Mouse (Mus musculus) heart, embryonic 14.5 days (tissue): Measurements from ENCODE around the gene Lpin2. TPM values are rescaled to one million over a fixed set of nuclear protein-coding genes. Genes with fewer than 3 reads are reported as not detected.
A peak's percentile ranks its signal among the peaks of the same experiment; 100 is the strongest.

Source experiments
- ATAC-seq: fragments of 200-750 bp; cut with Nextera tagmentation; 2 replicates; pipeline ENCODE4 v1.8.0; 2017; ENCODE audit warnings: low read depth, moderate TSS enrichment; ENCODE audit not compliant: insufficient number of reproducible peaks, insufficient read depth, low FRiP score
- H3K27ac ChIP-seq, 2 experiments: fragments of 200-500 bp in 1 of 2; fragments of 300-500 bp in 1 of 2; sonication (generic) in 1 of 2; replicated peaks in 1 of 2; 2 replicates each; pipeline ENCODE4 v1.5.1; 2012 to 2014; ENCODE audit warnings: low read depth in 2 of 2, low read length in 2 of 2, control low read depth in 1 of 2, mild to moderate bottlenecking in 1 of 2, mixed read lengths in 1 of 2; ENCODE audit not compliant: control insufficient read depth in 1 of 2, insufficient read depth in 1 of 2
- H3K27me3 ChIP-seq: fragments of 300-500 bp; sonication (generic); 2 replicates; pipeline ENCODE4 v1.6.1; 2014; ENCODE audit warnings: mild to moderate bottlenecking, low read length, control low read depth; ENCODE audit not compliant: control insufficient read depth, insufficient read depth
- H3K36me3 ChIP-seq: fragments of 300-500 bp; sonication (generic); 2 replicates; pipeline ENCODE4 v1.6.1; 2014; ENCODE audit warnings: mild to moderate bottlenecking, control low read depth, low read length, mixed read lengths; ENCODE audit not compliant: control insufficient read depth, insufficient read depth
- H3K4me1 ChIP-seq, 2 experiments: fragments of 200-500 bp in 1 of 2; fragments of 300-500 bp in 1 of 2; sonication (generic) in 1 of 2; 2 replicates each; pipeline ENCODE4 v1.6.1; 2012 to 2014; ENCODE audit warnings: low read length in 2 of 2, control low read depth in 1 of 2, mixed read lengths in 1 of 2; ENCODE audit not compliant: control insufficient read depth in 2 of 2, insufficient read depth in 2 of 2
- H3K4me2 ChIP-seq: fragments of 300-500 bp; sonication (generic); 2 replicates; pipeline ENCODE4 v1.6.1; 2014; ENCODE audit warnings: mild to moderate bottlenecking, low read length
- H3K4me3 ChIP-seq, 2 experiments: fragments of 200-500 bp in 1 of 2; fragments of 300-500 bp in 1 of 2; sonication (generic) in 1 of 2; 2 replicates each; pipeline ENCODE4 v1.5.1; 2012 to 2014; ENCODE audit warnings: low read length in 2 of 2, mild to moderate bottlenecking in 2 of 2, control low read depth in 1 of 2, low read depth in 1 of 2, moderate library complexity in 1 of 2; ENCODE audit not compliant: control insufficient read depth in 1 of 2, insufficient read depth in 1 of 2
- H3K9ac ChIP-seq: fragments of 300-500 bp; sonication (generic); 2 replicates; pipeline ENCODE4 v1.6.1; 2014; ENCODE audit warnings: mild to moderate bottlenecking, low read length
- H3K9me3 ChIP-seq: fragments of 300-500 bp; sonication (generic); 2 replicates; pipeline ENCODE4 v1.6.1; 2016; ENCODE audit warnings: low read length, control low read depth; ENCODE audit not compliant: control insufficient read depth
- WGBS: fragments of 180-500 bp; shearing (Covaris S2); extraction: QIAGEN DNeasy Blood & Tissue Kit; methylation state at CpG from one replicate; pipeline ENCODE4 v1.1.7; 2014; 5-methylcytosine and 5-hydroxymethylcytosine counted together
- polyA plus RNA-seq: library from polyadenylated mRNA; unstranded; fragments of >200 nt; fragmentation: Nextera tagmentation; extraction: Ambion mirVana; gene quantifications from 2 replicates; pipeline ENCODE4 v1.2.1, GENCODE M21; 2014

Lpin2 gene
- polyA plus RNA-seq: 15.2 and 15.5 TPM in 2 replicates

GRCm38 (mm10) chr17:71182211-71182721 lies at the start of gene Lpin2:
TSS of gene Lpin2 (plus strand) at chr17:71182560.
- WGBS: 20% methylated on average over 6 of the region's 6 CpGs
- Histone ChIP-seq H3K4me3 (peak within 1 kb of the TSS; percentile 94 to 98), H3K9me3 (no peaks in the 10 kb centered on the region), H3K36me3 (no peaks in the 10 kb centered on the region), H3K27me3 (no peaks in the 10 kb centered on the region), H3K4me1 (peaks cover 23 to 30% of the 10 kb centered on the region in 2 experiments), H3K4me2 (peak within 1 kb of the TSS; percentile 93), H3K9ac (peak within 1 kb of the TSS; percentile 93), H3K27ac (peak within 1 kb of the TSS; percentile 40 to 86)
- ATAC-seq: no peak

GRCm38 (mm10) chr17:71132856-71133439 lies 49.4 kb upstream of the Lpin2 start:
- 89% methylated on average over 11 of the region's 11 CpGs for WGBS
- Histone ChIP-seq H3K9ac (no peak overlapping the region), H3K36me3 (peaks cover 1% of the 10 kb centered on the region)

GRCm38 (mm10) chr17:71134441-71134955 lies 47.9 kb upstream of the Lpin2 start:
- Histone ChIP-seq H3K27me3 (no peaks in the 10 kb centered on the region), H3K4me1 (peaks cover 5 to 6% of the 10 kb centered on the region in 2 experiments; a peak in 1 of 4 replicates), H3K4me3 (no peak overlapping the region), H3K9ac (no peak overlapping the region), H3K27ac (no peak overlapping the region), H3K9me3 (no peaks in the 10 kb centered on the region), H3K36me3 (no peaks in the 10 kb centered on the region), H3K4me2 (no peak overlapping the region)
- no peak for ATAC-seq
- 85% methylated on average over 3 of the region's 3 CpGs for WGBS

More at GRCm38 (mm10) chr17:71132856-71133439, 49.4 kb upstream of the Lpin2 start:
- no peak overlapping the region for H3K4me2 ChIP-seq
- H3K4me1 ChIP-seq: peaks cover 5 to 8% of the 10 kb centered on the region in 2 experiments; a peak in 1 of 4 replicates
- no peak overlapping the region for H3K4me3 ChIP-seq
- no peaks in the 10 kb centered on the region for H3K27me3 ChIP-seq
- no peaks in the 10 kb centered on the region for H3K9me3 ChIP-seq
- ATAC-seq: no peak
- no peak overlapping the region for H3K27ac ChIP-seq

- Histone ChIP-seq H3K4me3 (no peak overlapping the region), H3K4me1 (peaks cover under 1 to 4% of the 10 kb centered on the region in 2 experiments; a peak in 1 of 4 replicates), H3K27me3 (no peaks in the 10 kb centered on the region), H3K4me2 (no peak overlapping the region), H3K36me3 (no peaks in the 10 kb centered on the region), H3K9me3 (no peaks in the 10 kb centered on the region), H3K9ac (no peak overlapping the region), H3K27ac (no peak overlapping the region)
- 61% methylated on average over 5 of the region's 5 CpGs for WGBS
- no peak for ATAC-seq
Measured at GRCm38 (mm10) chr17:71135108-71135507, 47.3 kb upstream of the Lpin2 start.

- Histone ChIP-seq H3K36me3 (no peaks in the 10 kb centered on the region), H3K4me1 (peaks cover 0 to 3% of the 10 kb centered on the region in 2 experiments; a peak in 1 of 4 replicates), H3K4me2 (no peak overlapping the region), H3K4me3 (no peak overlapping the region), H3K27ac (no peak overlapping the region), H3K9ac (no peak overlapping the region), H3K27me3 (no peaks in the 10 kb centered on the region), H3K9me3 (no peaks in the 10 kb centered on the region)
- 85% methylated on average over 5 of the region's 5 CpGs for WGBS
- ATAC-seq: no peak
Measured at GRCm38 (mm10) chr17:71135866-71136265, 46.5 kb upstream of the Lpin2 start.

- H3K36me3 ChIP-seq: no peaks in the 10 kb centered on the region
- ATAC-seq: no peak
- no peaks in the 10 kb centered on the region for H3K27me3 ChIP-seq
- no peak overlapping the region for H3K4me2 ChIP-seq
- H3K4me3 ChIP-seq: no peak overlapping the region
- no peaks in the 10 kb centered on the region for H3K9me3 ChIP-seq
- no peak overlapping the region for H3K27ac ChIP-seq
- peaks cover 0 to 3% of the 10 kb centered on the region in 2 experiments; a peak in 1 of 4 replicates for H3K4me1 ChIP-seq
- 61% methylated on average over 16 of the region's 16 CpGs for WGBS
- H3K9ac ChIP-seq: no peak overlapping the region
Measured at GRCm38 (mm10) chr17:71136384-71137333, 45.7 kb upstream of the Lpin2 start.

- 76% methylated on average over 2 of the region's 2 CpGs for WGBS
- Histone ChIP-seq H3K4me3 (no peak overlapping the region), H3K27ac (no peak overlapping the region), H3K9ac (no peak overlapping the region), H3K4me2 (no peak overlapping the region), H3K9me3 (no peaks in the 10 kb centered on the region), H3K36me3 (no peaks in the 10 kb centered on the region), H3K4me1 (peaks cover 0 to 3% of the 10 kb centered on the region in 2 experiments; a peak in 1 of 4 replicates), H3K27me3 (no peaks in the 10 kb centered on the region)
- ATAC-seq: no peak
Measured at GRCm38 (mm10) chr17:71137334-71137721, 45.0 kb upstream of the Lpin2 start.
